Mouse (Mus musculus) mouse embryonic stem cell (cell line): ENCODE measurements around the gene Mfsd13b.

Experiments used
- in situ Hi-C, 2 experiments: fragments of 300-500 bp; cut with MboI; formaldehyde crosslinking; loops; 1 replicate in 1 of 2; 3 replicates in 1 of 2; pipeline ENCODE4 v1.14.3; 2019 to 2020; ENCODE audit warnings: low sequenced_read_pairs in 2 of 2, low pct_unique_long_range_greater_than_20kb in 1 of 2, mixed read lengths in 1 of 2; ENCODE audit not compliant: unreplicated experiment in 1 of 2

The Mfsd13b gene

DNA sequence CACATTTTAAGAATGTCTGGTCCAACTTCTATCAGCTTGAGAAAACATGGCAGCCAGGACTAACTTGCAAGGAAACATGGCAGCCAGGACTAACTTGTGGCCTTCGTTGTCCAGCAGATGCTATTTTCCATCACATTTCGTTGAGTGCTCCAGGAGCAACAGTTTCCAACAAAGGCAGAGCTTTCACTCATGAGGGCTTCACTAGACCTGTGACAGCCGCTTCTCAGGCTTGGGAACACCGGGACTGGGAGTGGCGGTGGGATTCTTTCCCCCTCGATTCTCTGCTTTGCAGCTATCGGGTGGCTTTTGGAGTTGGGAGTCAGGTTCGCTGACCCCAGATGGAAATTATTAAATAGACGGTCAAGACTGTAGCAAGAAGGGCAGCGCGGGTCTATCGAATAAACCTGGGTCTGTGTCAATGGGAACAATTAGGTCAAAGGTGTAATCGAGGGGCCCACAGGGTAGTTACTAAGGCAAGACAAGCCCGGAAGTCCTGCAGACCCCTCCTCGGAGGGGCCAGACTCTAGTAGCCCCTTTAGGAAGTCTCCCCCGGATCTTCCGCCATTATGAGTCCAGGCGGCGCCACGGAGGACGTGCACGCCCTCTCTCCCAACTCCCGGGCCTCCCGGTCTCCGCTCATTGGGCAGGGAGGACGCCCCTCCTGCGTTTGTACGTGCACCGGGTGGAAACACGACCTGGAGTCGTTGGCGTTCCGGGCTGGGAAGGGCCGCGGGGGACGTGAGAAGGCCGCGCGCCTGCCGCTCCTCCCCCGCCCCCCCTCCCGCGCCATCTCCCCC, 51.7 kb downstream of the Mfsd13b start, which contains the start of gene Mettl9:
Gene Mettl9 (plus strand): TSS at position 590 of the 797 bp plus-strand sequence.
- in situ Hi-C loops: no loop called here

DNA sequence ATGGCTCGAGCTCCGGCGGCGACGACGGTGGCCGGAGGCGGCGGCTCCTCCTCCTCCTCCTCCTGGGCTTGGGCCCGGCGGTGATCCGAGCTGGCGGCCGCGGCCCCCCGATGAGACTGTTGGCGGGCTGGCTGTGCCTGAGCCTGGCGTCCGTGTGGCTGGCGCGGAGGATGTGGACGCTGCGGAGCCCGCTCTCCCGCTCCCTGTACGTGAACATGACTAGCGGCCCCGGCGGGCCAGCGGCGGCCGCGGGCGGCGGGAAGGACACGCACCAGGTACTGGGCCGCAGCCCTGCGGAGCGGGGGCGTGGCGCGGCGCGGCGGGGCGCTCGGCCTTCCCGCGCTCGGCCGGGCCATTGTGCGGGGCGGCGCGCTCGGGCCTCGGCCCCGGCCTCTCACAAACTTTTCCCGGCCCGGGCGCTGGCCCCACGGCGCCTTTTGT, 52.4 kb downstream of the Mfsd13b start:
- in situ Hi-C loops: no loop called here

DNA sequence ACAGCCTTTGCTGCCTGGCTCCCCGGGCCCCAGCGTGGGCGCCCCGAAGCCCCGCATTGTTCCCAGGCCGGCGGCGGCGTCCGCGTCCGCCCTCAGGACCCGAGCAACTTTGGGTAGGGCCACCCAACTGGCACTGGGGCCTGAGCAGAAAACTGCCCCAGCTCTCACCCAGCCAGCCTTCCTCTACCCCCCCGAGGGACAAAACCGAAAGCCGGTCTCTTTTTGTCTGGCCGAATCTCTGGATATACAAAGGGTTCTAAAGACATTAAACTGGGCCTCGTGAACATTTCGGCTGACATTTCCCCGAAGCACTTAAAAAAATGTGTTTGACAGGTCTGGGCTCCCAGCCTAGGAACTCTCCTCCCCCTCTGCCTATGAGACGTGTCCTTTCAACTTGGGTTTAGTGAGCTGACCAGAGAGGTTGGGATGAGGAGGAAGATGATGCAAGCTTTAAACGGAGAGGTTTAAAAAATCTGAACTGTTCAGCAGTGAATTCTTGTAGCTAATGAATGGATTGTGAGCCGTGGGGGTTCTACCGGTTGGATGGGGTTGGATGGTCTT, 52.9 kb downstream of the Mfsd13b start:
- in situ Hi-C loops: no loop called here

DNA sequence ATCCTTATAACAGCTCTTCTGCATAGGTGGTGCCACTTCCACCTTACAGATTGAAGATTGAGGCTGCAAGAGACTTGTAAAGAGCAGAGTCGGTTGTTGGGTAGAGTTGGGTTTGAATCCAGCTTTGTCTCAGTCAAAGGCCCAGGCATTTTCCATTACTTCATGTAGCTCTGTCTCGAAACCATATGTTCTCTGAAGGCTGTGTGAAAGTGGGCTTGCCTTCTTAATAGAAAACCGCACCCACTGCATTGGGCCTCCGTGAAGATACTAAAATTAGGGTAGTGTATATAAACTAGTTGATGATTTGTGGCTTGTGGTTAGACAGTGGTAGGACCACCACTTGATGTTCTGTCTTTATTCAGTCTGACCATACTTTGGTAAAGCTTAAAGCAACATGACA, 58.3 kb downstream of the Mfsd13b start:
- in situ Hi-C loops: no loop called here

DNA sequence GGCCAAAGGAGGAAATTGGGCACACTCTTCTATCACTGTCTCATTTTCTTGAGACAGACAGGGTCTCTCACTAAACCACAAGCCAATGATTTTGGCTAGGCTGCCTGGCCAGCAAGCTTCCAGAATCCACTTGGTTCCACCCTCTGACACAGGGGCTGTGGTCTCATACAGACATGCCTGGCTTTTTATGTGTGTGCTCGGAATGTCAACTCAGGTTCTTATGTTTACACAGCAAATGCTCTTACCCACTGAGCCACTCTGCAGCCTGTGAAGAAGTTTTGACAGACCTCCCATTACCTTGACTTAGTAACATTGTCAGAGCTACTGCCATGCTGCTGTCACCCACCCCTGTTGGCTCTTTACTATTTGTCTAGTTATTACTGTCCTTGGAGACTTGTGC, 59.7 kb downstream of the Mfsd13b start:
- in situ Hi-C loops: no loop called here

DNA sequence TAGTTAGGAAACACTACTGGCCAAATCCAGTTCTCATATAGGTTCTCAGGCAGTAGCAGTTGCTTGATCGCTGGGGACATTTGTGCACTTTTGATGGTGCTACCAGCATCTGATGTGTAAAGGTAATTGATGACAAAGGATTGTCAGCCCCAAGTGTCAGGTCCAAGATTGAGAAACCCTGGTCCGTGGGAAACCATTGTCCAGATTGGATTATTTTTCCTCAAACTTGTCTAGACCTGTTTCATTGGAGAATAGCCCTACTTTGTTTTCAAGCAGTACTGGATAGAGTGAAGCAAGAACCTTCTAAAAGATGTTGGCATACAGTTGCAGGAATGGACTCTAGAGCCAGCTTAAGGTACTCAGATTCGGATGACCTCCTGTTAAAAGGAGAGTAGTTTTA, 60.7 kb downstream of the Mfsd13b start:
- in situ Hi-C loops: no loop called here

DNA sequence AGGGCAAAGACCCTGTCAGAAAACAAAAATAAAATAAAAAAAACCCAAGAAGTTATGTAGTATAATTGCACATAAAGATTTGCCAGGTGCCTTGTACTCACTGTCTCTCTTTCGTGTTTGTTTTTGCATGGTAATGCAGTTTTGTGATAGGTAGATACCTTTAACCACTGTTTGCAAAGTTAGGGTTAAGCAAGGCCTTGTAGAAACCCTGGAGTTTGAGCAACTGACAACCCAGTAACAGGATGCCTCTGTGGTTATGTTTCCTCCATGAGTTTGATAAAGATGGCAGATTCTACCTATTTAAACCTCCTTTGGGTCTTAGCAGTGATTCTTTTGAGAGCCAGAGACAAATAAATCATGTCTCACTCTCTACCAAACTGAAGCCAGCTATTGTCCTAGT, 61.2 kb downstream of the Mfsd13b start:
- in situ Hi-C loops: no loop called here

DNA sequence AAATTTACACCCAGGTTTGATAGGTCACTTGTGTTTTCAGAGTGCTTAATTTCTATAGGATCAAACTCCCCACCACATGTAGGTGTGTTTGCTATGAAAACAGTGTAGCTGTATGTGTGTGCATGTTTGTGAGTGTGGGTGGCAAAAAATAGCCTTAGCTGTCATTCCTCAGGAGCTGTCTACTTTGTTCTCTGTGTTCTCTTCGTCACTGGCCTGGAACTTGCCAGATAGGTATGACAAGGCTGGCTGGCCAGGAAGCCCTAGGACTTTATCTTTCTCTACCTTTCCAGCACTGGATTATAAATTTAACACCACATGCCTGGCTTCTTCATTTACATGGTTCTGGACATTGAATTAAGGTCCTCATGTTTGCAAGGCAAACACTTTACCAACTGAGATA, 61.9 kb downstream of the Mfsd13b start:
- in situ Hi-C loops: no loop called here

DNA sequence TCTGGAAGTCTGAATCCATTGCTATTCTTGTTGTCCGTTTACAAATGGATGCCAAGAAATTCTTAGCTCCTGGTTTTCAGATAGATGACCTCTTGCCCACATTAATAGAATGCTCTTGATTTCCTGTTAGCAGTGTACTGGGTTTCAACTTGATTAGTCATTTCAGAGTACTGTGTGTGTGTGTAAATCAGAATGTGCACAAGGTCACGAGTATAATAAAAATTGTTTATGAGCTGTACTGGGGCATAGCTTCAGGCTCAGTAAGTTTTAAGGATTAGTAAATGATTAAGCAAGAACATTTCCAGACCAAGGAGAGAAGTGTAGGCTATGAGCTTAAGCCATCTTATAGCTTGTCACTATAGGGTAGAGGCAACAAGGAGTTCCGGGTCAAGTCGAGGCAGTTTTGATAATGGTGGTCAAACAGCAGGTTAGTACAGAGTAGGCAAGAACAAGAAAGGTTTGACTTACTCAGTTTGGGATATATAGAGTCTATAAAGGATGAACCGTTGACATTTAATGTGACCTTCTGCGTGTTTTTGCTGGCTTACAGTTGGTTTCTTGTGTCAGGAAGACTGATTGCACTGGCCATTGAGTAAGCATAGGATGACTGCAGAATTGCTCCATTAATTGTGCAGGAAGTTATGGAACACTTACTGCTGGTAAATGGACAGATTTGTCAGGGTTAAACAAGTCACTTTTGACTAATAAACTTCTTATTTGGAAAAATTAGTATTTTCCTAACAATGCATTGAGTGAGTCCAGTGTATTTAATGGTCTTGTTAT, 63.6 kb downstream of the Mfsd13b start:
- in situ Hi-C loops: no loop called here

DNA sequence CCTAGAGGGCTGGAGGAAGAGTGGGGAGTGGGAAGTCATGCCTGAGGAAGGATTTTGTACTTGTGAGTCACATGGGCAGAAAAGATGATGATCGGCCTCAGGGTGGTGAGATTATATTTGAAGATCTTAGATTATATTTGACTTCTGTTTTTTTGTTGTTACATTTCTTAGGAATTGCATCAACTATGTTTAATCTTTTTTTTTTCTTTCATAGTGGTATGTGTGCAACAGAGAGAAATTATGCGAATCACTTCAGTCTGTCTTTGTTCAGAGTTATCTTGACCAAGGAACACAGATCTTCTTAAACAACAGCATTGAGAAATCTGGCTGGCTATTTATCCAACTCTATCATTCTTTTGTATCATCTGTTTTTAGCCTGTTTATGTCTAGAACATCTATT, 65.3 kb downstream of the Mfsd13b start:
- in situ Hi-C loops: no loop called here

DNA sequence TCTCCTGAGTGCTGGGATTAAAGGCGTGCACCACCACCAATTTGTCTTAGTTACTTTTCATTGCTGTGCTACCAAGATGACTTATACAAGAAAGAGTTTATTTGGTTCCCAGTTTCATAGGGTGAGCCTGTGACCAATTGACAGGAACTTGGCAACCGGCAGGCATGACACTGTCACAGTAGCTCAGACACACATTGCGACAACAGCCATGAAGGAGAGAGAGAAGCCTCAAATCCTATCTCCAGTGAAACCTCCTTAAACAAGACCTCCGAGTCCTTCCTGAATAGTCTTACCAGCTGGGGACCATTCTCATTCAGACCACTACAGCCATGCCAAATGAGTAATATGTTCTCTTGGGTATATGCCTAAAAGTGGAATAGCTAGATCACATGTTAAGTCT, 70.8 kb downstream of the Mfsd13b start:
- in situ Hi-C loops: no loop called here

DNA sequence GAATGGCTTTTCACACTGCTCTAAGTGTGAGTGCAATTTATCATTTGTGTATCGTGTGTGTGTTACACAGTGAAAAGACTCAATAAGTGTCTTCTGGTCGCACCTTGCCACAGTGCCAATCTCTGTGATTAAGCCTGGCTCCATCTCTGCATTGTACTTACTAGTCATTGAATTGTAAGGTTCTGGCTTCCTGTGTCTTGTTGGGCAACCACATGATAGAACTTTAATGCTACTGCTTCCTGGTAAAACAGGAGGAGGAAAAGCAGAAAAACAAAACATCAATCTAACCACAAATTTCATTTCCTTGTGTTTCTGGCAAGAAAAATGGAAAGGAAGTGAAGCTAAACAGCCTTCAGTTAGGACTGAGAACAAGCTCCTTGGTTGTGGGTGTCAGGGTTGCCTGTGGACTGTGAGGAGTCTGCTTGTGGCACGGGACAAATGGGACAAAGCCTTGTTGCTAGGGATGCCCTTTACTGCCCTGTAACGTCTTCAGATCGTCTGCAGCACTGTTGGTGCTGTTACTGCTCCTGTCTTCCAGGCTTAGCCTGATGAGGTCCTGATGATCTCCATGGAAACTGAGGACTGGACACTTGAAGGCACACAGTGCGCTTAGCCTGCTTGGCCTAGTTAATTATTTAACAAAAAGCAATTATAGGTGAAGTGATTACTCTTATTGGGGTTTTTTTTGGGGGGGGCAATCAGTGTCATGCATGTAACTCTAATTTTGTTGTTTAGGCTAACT, 77.3 kb downstream of the Mfsd13b start:
- in situ Hi-C loops: no loop called here

DNA sequence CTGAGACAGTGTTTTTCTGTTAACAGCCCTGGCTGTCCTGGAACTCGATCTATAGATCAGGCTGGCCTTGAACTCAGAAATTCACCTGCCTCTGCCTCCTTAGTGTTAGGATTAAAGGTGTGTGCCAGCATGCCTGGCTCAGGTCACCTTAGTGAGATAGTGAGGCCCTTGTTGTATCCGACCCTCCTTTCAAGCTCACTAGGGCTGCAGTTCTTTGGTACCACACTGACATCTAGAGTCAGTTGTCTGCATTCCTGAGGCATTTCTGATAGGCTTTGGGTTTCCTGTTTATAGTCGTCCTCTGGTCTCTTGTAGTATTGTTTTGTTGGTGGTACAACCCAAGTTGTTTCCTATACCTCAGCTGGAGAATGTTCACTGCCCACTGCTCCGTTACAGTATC, 82.0 kb downstream of the Mfsd13b start:
- in situ Hi-C loops: no loop called here
